Mouse (Mus musculus): ENCODE measurements around the gene Selenom. TPM values are rescaled to one million over a fixed set of nuclear protein-coding genes. Genes with fewer than 3 reads are reported as not detected.

Selenom gene
- polyA plus RNA-seq, 1 experiment from 2014 or later = 50.2 TPM

DNA sequence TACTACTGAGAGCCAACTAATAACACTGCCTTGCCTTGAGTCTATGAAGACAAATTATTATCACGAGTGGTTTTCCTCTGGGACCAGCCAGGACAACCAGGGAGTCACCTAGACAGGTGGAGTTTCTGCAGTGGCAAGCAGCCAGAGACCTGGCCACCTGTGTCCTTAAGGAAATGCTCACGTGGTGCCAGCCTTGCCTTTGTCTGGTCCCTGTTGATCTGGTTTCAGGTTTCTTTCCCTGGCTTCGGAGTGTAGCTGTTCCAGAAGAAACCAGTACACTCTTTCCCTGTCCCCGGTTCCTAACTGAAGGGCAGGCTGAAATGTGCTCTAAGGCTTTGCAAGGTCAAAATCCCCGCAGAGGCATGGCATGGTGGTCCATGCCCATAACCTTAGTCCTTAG lies 17.7 kb upstream of the Selenom start:
- WGBS = 51% methylated on average over 5 of the region's 5 CpGs

DNA sequence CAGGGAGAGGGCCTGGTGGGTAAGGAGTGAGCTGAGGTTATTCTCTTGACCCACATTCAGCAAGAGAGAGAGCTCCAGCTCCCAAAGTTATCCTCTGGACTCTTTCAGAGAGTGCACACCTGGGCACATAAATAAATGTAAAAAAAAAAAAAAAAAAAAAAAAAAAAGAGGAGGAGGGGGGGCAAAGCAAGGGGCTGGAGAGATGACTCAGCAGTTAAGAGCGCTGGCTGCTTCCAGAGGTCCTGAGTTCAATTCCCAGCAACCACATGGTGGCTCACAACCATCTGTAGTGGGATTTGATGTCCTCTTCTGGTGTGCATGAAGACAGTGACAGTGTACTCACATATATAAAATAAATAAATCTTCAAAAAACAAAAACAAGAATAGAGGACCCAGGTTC lies 17.2 kb upstream of the Selenom start:
- whole genome bisulfite sequencing = 88% methylated on average over 1 of the region's 1 CpGs
- no peaks in the 10 kb centered on the region for H3K36me3 ChIP-seq (replicated peaks)
- H3K27me3 ChIP-seq (replicated peaks; ENCODE audit: low read depth, poor library complexity, severe bottlenecking) = no peaks in the 10 kb centered on the region
- no peak overlapping the region for H3K4me3 ChIP-seq
- H3K9me3 ChIP-seq = no peaks in the 10 kb centered on the region
- DNase-seq (ENCODE audit: low spot score) = no peak
- peaks cover 17% of the 10 kb centered on the region for H3K4me1 ChIP-seq
- no peak overlapping the region for H3K27ac ChIP-seq (replicated peaks)

More for the DNA sequence above, 17.7 kb upstream of the Selenom start:
- no peak for DNase-seq (ENCODE audit: low spot score)
- Histone ChIP-seq H3K9me3 (no peaks in the 10 kb centered on the region), H3K27me3 (replicated peaks; ENCODE audit: low read depth, poor library complexity, severe bottlenecking) (no peaks in the 10 kb centered on the region), H3K36me3 (replicated peaks) (no peaks in the 10 kb centered on the region), H3K4me3 (no peak overlapping the region), H3K27ac (replicated peaks) (no peak overlapping the region), H3K4me1 (peaks cover 22% of the 10 kb centered on the region)

GRCm38 (mm10) chr11:3502057-3502456 lies 12.4 kb upstream of the Selenom start:
- Histone ChIP-seq H3K9me3 (no peaks in the 10 kb centered on the region), H3K4me3 (no peak overlapping the region), H3K27ac (replicated peaks) (no peak overlapping the region), H3K36me3 (replicated peaks) (no peaks in the 10 kb centered on the region), H3K4me1 (no peaks in the 10 kb centered on the region), H3K27me3 (replicated peaks; ENCODE audit: low read depth, poor library complexity, severe bottlenecking) (0 out of 2 replicates have a peak, but pooled peaks cover 4% of the 10 kb centered on the region)
- no peak for DNase-seq (ENCODE audit: low spot score)
- WGBS = 78% methylated on average over 17 of the region's 17 CpGs

DNA sequence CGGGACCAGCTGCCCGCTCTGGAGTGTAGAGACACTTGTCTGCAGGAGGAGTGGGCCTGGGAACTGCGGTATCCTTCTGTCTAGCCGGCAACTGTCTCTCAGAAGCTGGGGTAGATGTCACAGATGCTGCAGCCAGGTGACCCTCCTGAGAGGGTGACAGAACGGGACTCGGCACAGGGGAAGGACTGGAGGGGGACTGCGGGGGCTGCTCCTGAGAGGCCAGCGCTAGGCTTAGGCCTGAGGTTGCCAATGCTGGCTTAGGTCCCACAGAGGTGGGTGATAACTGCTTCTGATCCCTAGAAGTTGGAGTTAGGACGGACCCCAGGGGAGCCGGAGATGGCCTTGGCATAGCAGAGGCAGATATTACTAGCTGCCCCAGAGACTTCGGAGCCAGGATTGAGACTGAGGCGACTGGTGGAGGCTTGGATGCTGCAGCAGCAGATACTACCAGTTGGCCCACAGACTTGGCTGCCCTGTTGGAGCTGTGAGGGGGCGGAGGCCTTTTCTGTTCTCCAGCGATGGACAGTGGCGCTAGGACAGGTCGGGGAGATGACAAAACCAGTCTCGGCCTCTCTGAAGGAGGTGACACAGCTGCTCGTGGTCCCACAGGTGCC lies 11.9 kb upstream of the Selenom start:
- no peak overlapping the region for H3K4me3 ChIP-seq
- no peaks in the 10 kb centered on the region for H3K4me1 ChIP-seq
- 0 out of 2 replicates have a peak, but pooled peaks cover 4% of the 10 kb centered on the region for H3K27me3 ChIP-seq (replicated peaks; ENCODE audit: low read depth, poor library complexity, severe bottlenecking)
- DNase-seq (ENCODE audit: low spot score) = no peak
- WGBS = 83% methylated on average over 18 of the region's 18 CpGs
- no peak overlapping the region for H3K27ac ChIP-seq (replicated peaks)
- H3K36me3 ChIP-seq (replicated peaks) = no peaks in the 10 kb centered on the region
- H3K9me3 ChIP-seq = no peaks in the 10 kb centered on the region

GRCm38 (mm10) chr11:3503755-3504693 lies 10.5 kb upstream of the Selenom start:
- Histone ChIP-seq H3K4me3 (no peak overlapping the region), H3K27me3 (replicated peaks; ENCODE audit: low read depth, poor library complexity, severe bottlenecking) (0 out of 2 replicates have a peak, but pooled peaks cover 10% of the 10 kb centered on the region), H3K4me1 (no peaks in the 10 kb centered on the region), H3K27ac (replicated peaks) (0 out of 2 replicates have a peak overlapping the region, but pooled peaks have one; percentile 14), H3K36me3 (replicated peaks) (no peaks in the 10 kb centered on the region), H3K9me3 (no peaks in the 10 kb centered on the region)
- DNase-seq (ENCODE audit: low spot score) = no peak
- 60% methylated on average over 11 of the region's 11 CpGs for WGBS

GRCm38 (mm10) chr11:3508226-3508625 lies 6.3 kb upstream of the Selenom start:
- Histone ChIP-seq H3K4me3 (no peak overlapping the region), H3K4me1 (no peaks in the 10 kb centered on the region), H3K9me3 (no peaks in the 10 kb centered on the region), H3K27me3 (replicated peaks; ENCODE audit: low read depth, poor library complexity, severe bottlenecking) (0 out of 2 replicates have a peak, but pooled peaks cover 6% of the 10 kb centered on the region), H3K36me3 (replicated peaks) (no peaks in the 10 kb centered on the region), H3K27ac (replicated peaks) (no peak overlapping the region)
- no peak for DNase-seq (ENCODE audit: low spot score)
- WGBS = 58% methylated on average over 7 of the region's 7 CpGs

GRCm38 (mm10) chr11:3509181-3510085 lies 5.1 kb upstream of the Selenom start:
- 75% methylated on average over 8 of the region's 8 CpGs for WGBS
- no peak overlapping the region for H3K27ac ChIP-seq (replicated peaks)
- H3K9me3 ChIP-seq = no peaks in the 10 kb centered on the region
- peaks cover 4% of the 10 kb centered on the region; the same call in 1 of the 2 replicates for H3K4me1 ChIP-seq
- DNase-seq (ENCODE audit: low spot score) = no peak
- no peaks in the 10 kb centered on the region for H3K36me3 ChIP-seq (replicated peaks)
- 0 out of 2 replicates have a peak, but pooled peaks cover 6% of the 10 kb centered on the region for H3K27me3 ChIP-seq (replicated peaks; ENCODE audit: low read depth, poor library complexity, severe bottlenecking)
- H3K4me3 ChIP-seq = no peak overlapping the region

DNA sequence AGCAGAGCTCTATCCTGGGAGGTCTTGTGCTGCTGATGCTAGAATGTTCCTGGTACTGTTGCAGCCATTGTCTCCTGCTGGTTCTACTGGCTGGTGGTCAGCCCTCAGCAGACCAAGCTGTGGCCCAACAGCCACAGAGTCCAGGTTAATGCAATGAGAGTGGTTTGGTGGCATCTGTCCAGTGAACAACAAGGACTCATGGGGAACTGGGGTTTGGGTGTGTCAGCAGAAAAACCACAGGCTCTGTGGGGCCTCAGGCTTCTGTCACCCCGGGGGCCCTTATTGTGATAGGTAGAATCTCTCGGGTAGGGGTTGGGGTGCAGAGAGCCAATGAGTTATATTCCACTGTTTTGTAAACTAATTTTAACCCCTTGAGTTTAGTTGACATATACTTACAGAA lies 4.2 kb upstream of the Selenom start:
- Histone ChIP-seq H3K27ac (replicated peaks) (no peak overlapping the region), H3K36me3 (replicated peaks) (no peaks in the 10 kb centered on the region), H3K4me3 (no peak overlapping the region), H3K9me3 (no peaks in the 10 kb centered on the region), H3K4me1 (peaks cover 13% of the 10 kb centered on the region; the same call in 1 of the 2 replicates), H3K27me3 (replicated peaks; ENCODE audit: low read depth, poor library complexity, severe bottlenecking) (peaks cover 10% of the 10 kb centered on the region)
- WGBS = 86% methylated on average over 2 of the region's 2 CpGs
- no peak for DNase-seq (ENCODE audit: low spot score)

- WGBS = 89% methylated on average over 6 of the region's 6 CpGs
- Histone ChIP-seq H3K4me3 (no peak overlapping the region), H3K27me3 (replicated peaks; ENCODE audit: low read depth, poor library complexity, severe bottlenecking) (peaks cover 37% of the 10 kb centered on the region), H3K4me1 (peaks cover 37% of the 10 kb centered on the region), H3K9me3 (no peaks in the 10 kb centered on the region), H3K36me3 (replicated peaks) (no peaks in the 10 kb centered on the region), H3K27ac (replicated peaks) (no peak overlapping the region)
- DNase-seq (ENCODE audit: low spot score) = no peak
These were observed 1.2 kb upstream of the Selenom start for GRCm38 (mm10) chr11:3513291-3513690.

DNA sequence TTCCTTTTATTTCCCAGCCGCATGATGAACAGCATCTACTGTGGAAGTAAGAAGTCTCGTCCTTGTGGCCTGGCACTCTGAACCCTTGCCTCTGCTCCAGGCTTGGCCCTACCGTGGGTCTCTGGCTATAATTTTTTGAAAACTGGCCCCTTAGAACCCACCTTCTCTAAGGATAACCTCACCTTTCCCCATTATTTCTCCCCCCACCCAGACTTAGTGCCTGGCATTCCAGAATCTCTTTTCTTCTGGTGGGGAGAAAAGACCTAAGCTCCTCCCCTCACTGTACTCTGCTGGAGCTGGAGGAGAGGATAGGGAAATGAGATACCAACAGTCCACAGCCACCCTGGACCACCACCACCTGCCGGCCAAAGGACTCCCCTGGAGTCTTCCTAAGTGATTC lies 732 bp downstream of the Selenom start:
- H3K4me3 ChIP-seq = peak overlapping the region; percentile 67
- H3K36me3 ChIP-seq (replicated peaks) = peaks cover 13% of the 10 kb centered on the region
- DNase-seq (ENCODE audit: low spot score) = no peak
- no peaks in the 10 kb centered on the region for H3K9me3 ChIP-seq
- WGBS = 11% methylated on average over 4 of the region's 4 CpGs
- H3K27ac ChIP-seq (replicated peaks) = peak overlapping the region; percentile 78
- peaks cover 37% of the 10 kb centered on the region for H3K4me1 ChIP-seq
- peaks cover 44% of the 10 kb centered on the region for H3K27me3 ChIP-seq (replicated peaks; ENCODE audit: low read depth, poor library complexity, severe bottlenecking)

GRCm38 (mm10) chr11:3515637-3516036 lies 1.2 kb downstream of the Selenom start:
- Histone ChIP-seq H3K9me3 (no peaks in the 10 kb centered on the region), H3K36me3 (replicated peaks) (peaks cover 17% of the 10 kb centered on the region), H3K27me3 (replicated peaks; ENCODE audit: low read depth, poor library complexity, severe bottlenecking) (peaks cover 44% of the 10 kb centered on the region), H3K4me3 (peak overlapping the region; percentile 67), H3K27ac (replicated peaks) (no peak overlapping the region), H3K4me1 (peaks cover 37% of the 10 kb centered on the region)
- DNase-seq (ENCODE audit: low spot score) = no peak
- 72% methylated on average over 4 of the region's 4 CpGs for WGBS

GRCm38 (mm10) chr11:3516121-3516520 lies 1.6 kb downstream of the Selenom start:
- DNase-seq (ENCODE audit: low spot score) = no peak
- WGBS = 81% methylated on average over 5 of the region's 5 CpGs
- Histone ChIP-seq H3K36me3 (replicated peaks) (peaks cover 22% of the 10 kb centered on the region), H3K9me3 (no peaks in the 10 kb centered on the region), H3K4me3 (0 out of 2 replicates have a peak overlapping the region, but pooled peaks have one; percentile 67), H3K27me3 (replicated peaks; ENCODE audit: low read depth, poor library complexity, severe bottlenecking) (peaks cover 44% of the 10 kb centered on the region), H3K4me1 (peaks cover 37% of the 10 kb centered on the region), H3K27ac (replicated peaks) (no peak overlapping the region)

Data from embryonic facial prominence, embryonic 10.5 days (tissue).